In the genomic region with DNA sequence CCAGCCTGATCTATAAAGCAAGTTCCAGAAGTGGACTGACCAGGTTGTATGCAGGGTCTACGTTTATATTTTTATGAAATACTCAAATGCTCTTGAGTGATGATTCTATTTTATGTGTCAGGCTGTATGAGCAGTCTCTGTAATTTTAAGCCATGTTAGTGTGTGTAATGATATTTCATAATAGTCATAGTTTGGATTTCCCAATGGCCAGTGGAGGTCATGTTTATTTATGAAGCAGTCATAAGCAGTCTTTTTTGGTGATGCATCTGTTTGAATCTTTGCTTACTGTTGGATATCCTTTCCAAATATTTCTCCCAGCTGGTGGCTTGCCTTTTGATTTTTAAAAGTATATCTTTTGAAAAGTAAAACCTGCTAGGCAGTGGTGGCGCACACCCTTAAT, we compare ENCODE assay signal across 16 mouse cellular contexts. TPM values are rescaled to one million over a fixed set of nuclear protein-coding genes. Genes with fewer than 3 reads are reported as not detected.
DNase-seq lines count a peak whose midpoint lies in the region; ATAC-seq and TF ChIP-seq lines count a peak whose summit lies in the region.
"Had no signal": no experiment of that assay in that cellular context is flagged by ENCODE, and none has a peak within 500 bp of the region (broad histone marks: within the 10 kb centered on the region; RNA-seq: fewer than 3 reads in every experiment).

No protein-coding gene starts in this region.

- H3K27me3 ChIP-seq in liver, adult 2 months (ENCODE audit: control insufficient read depth, insufficient read depth, low read length) = no peaks in the 10 kb centered on the region
- no peaks in the 10 kb centered on the region for H3K27me3 ChIP-seq in liver, embryonic 11.5 days (replicated peaks; ENCODE audit: control insufficient read depth, insufficient read depth, low read length)
- H3K27me3 ChIP-seq in lung, postnatal 0 days (replicated peaks; ENCODE audit: insufficient read depth, low read length) = no peaks in the 10 kb centered on the region
- H3K27me3 ChIP-seq: CH12.LX; embryonic facial prominence, embryonic 12.5 days; forebrain, embryonic 13.5 days; forebrain, embryonic 15.5 days; Patski had no signal

- no peaks in the 10 kb centered on the region for H3K36me3 ChIP-seq in liver, adult 2 months (ENCODE audit: control insufficient read depth, insufficient read depth, low read length)
- no peaks in the 10 kb centered on the region for H3K36me3 ChIP-seq in liver, embryonic 11.5 days (ENCODE audit: control insufficient read depth, insufficient read depth, low read length)
- no peaks in the 10 kb centered on the region for H3K36me3 ChIP-seq in lung, postnatal 0 days (ENCODE audit: insufficient read depth, low read length)
- H3K36me3 ChIP-seq: embryonic facial prominence, embryonic 10.5 days; embryonic facial prominence, embryonic 12.5 days; forebrain, embryonic 15.5 days; G1E had no signal

- no peak overlapping the region for H3K9ac ChIP-seq in liver, adult 2 months (ENCODE audit: low read depth, low read length)
- H3K9ac ChIP-seq in liver, embryonic 11.5 days (ENCODE audit: low read depth, low read length) = no peak overlapping the region
- H3K9ac ChIP-seq in lung, postnatal 0 days (replicated peaks; ENCODE audit: low read depth) = no peak overlapping the region
- H3K9ac ChIP-seq: embryonic facial prominence, embryonic 12.5 days; forebrain, embryonic 13.5 days; forebrain, embryonic 15.5 days had no signal

- TF ChIP-seq EP300 in lung, postnatal 0 days (IDR thresholded peaks at IDR 0.05) = peak; percentile 79

- ATAC-seq in liver, embryonic 11.5 days (replicated peaks; ENCODE audit: low FRiP score) = no peak
- ATAC-seq in lung, postnatal 0 days = peak; percentile 74
- ATAC-seq: forebrain, embryonic 13.5 days; forebrain, embryonic 15.5 days; Patski had no signal

- 75% methylated on average over 2 of the region's 2 CpGs for WGBS in liver, adult 2 months
- 76% methylated on average over 2 of the region's 2 CpGs for WGBS in liver, embryonic 11.5 days
- WGBS in lung, postnatal 0 days = 68% methylated on average over 2 of the region's 2 CpGs
- 68% methylated on average over 2 of the region's 2 CpGs for WGBS in lung, adult 2 months

- peak; percentile 68 for DNase-seq in liver, adult 2 months (ENCODE audit: extremely low read depth, low read depth, low spot score)
- DNase-seq in liver, embryonic 11.5 days (ENCODE audit: low spot score) = no peak
- peak; percentile 87 for DNase-seq in lung, postnatal 0 days (ENCODE audit: low spot score)
- no peak for DNase-seq in lung, adult 18-20 months
- DNase-seq in lung, postnatal 25 days (ENCODE audit: low spot score) = peak; percentile 21
- no peak for DNase-seq in lung, adult 2 months
- DNase-seq: adrenal gland, adult 8-10 months; adrenal gland, postnatal 14 days; cerebellum, adult 11-12 months had no signal

- H3K4me2 ChIP-seq in liver, embryonic 11.5 days = no peak overlapping the region
- H3K4me2 ChIP-seq in lung, postnatal 0 days (replicated peaks; ENCODE audit: low read depth, low read length) = no peak overlapping the region
- H3K4me2 ChIP-seq: embryonic facial prominence, embryonic 12.5 days; forebrain, embryonic 13.5 days; forebrain, embryonic 15.5 days had no signal

- no peaks in the 10 kb centered on the region; the same call in 1 of the 2 replicates for H3K4me1 ChIP-seq in liver, adult 2 months (ENCODE audit: control insufficient read depth, insufficient read depth, low read length)
- H3K4me1 ChIP-seq in liver, embryonic 11.5 days (replicated peaks; ENCODE audit: control insufficient read depth, insufficient read depth, low read length) = no peaks in the 10 kb centered on the region
- no peaks in the 10 kb centered on the region for H3K4me1 ChIP-seq in lung, postnatal 0 days (ENCODE audit: insufficient read depth, low read depth, low read length)
- no peaks in the 10 kb centered on the region for H3K4me1 ChIP-seq in lung, adult 2 months (ENCODE audit: control insufficient read depth, insufficient read depth, low read length)
- H3K4me1 ChIP-seq: embryonic facial prominence, embryonic 10.5 days; embryonic facial prominence, embryonic 12.5 days; forebrain, embryonic 13.5 days; forebrain, embryonic 15.5 days had no signal

- H3K79me2 ChIP-seq in liver, adult 2 months (ENCODE audit: control insufficient read depth, insufficient read depth, low read length) = no peaks in the 10 kb centered on the region

- no peak overlapping the region for H3K27ac ChIP-seq in liver, adult 2 months (replicated peaks; ENCODE audit: insufficient read depth, low read depth, low read length)
- H3K27ac ChIP-seq in liver, embryonic 11.5 days (ENCODE audit: low read depth, low read length) = no peak overlapping the region
- H3K27ac ChIP-seq in lung, postnatal 0 days (ENCODE audit: low read length) = 0 out of 2 replicates have a peak overlapping the region, but pooled peaks have one; percentile 3
- H3K27ac ChIP-seq: embryonic facial prominence, embryonic 10.5 days; embryonic facial prominence, embryonic 12.5 days; forebrain, embryonic 13.5 days; forebrain, embryonic 15.5 days had no signal

- TF ChIP-seq CTCF in liver, adult 2 months (IDR thresholded peaks at IDR 0.05; ENCODE audit: low read depth, low read length) = no peak
- no peak for TF ChIP-seq CTCF in lung, postnatal 0 days (IDR thresholded peaks at IDR 0.05)
- no peak for TF ChIP-seq CTCF in lung, adult 2 months (IDR thresholded peaks at IDR 0.05; ENCODE audit: insufficient read depth, low read length)

- no peak overlapping the region for H3K4me3 ChIP-seq in liver, adult 2 months (ENCODE audit: insufficient read depth, low read depth, low read length)
- no peak overlapping the region for H3K4me3 ChIP-seq in liver, embryonic 11.5 days (ENCODE audit: low read depth, low read length)
- no peak overlapping the region for H3K4me3 ChIP-seq in lung, postnatal 0 days (ENCODE audit: low read depth, low read length)
- H3K4me3 ChIP-seq in lung, adult 2 months (replicated peaks; ENCODE audit: extremely low read depth, low read depth, low read length) = no peak overlapping the region
- H3K4me3 ChIP-seq: embryonic facial prominence, embryonic 10.5 days; embryonic facial prominence, embryonic 12.5 days; forebrain, embryonic 13.5 days; forebrain, embryonic 15.5 days had no signal

- no peak for TF ChIP-seq POLR2A in liver, adult 2 months (IDR thresholded peaks at IDR 0.05; ENCODE audit: extremely low read depth, insufficient read depth, low read length)
- TF ChIP-seq POLR2A in lung, adult 2 months (IDR thresholded peaks at IDR 0.05; ENCODE audit: borderline replicate concordance, extremely low read depth, low read depth, low read length) = no peak

- H3K9me3 ChIP-seq in liver, embryonic 11.5 days (ENCODE audit: control insufficient read depth, low read length) = no peaks in the 10 kb centered on the region
- no peaks in the 10 kb centered on the region for H3K9me3 ChIP-seq in lung, postnatal 0 days (ENCODE audit: low read length)
- H3K9me3 ChIP-seq: embryonic facial prominence, embryonic 10.5 days; embryonic facial prominence, embryonic 12.5 days; forebrain, embryonic 13.5 days; forebrain, embryonic 15.5 days; G1E had no signal

RNA-seq across cellular contexts. Expression of gene Ppp4r4, which starts 11.3 kb away (rescaled TPM):
- 5.8 and 6.5 TPM in 2 replicates for total RNA-seq in liver, adult 2 months (2014; rRNA removed)
- 1.3 and 1.8 TPM in 2 replicates for polyA plus RNA-seq in liver, adult 2 months (2012; rRNA removed)
- 3.2 and 3.3 TPM in 2 replicates for polyA plus RNA-seq in liver, embryonic 11.5 days (2014; fragmentation: Nextera tagmentation; extraction: Ambion mirVana)
- 6.1 and 6.3 TPM in 2 replicates for polyA plus RNA-seq in lung, postnatal 0 days (2015; fragmentation: Nextera tagmentation; extraction: Ambion mirVana)
- 3.1 and 4.3 TPM in 2 replicates for polyA plus RNA-seq in lung, adult 2 months (2012; rRNA removed)
- polyA plus RNA-seq: G1E had no signal

Comparison
In these comparisons a context has a peak if more than half of its experiments do, and no peak if none do; other contexts are left out.
1. DNase-seq: peak in liver, adult 2 months (single experiment), lung, postnatal 0 days (single experiment) and lung, postnatal 25 days (single experiment); none in liver, embryonic 11.5 days (single experiment), lung, adult 18-20 months (0 of 2) and lung, adult 2 months (single experiment).